Mouse (Mus musculus): ENCODE data around the gene Prox1.

Prox1 gene

DNA sequence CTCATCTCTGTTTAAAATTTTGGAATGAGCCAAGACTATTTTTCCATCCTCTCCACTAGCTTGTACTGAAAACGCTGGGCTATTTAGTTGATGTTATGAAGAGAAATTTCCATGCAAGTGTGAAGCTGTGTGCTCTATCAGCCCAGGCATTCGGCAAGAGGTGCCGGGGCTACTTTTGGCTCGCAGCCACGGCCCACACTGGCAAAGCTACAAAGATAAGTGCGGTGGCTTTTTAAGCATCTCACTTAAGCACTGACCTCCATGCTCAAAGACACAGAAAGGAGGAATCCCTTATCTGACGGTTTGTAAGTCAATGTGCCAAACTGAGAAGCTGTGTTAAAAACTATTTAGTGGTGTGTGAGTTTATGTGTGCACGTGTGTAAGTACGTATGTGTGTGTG, 26.9 kb downstream of the Prox1 start:
- DNase-seq (ENCODE audit: low spot score), result no peak

DNA sequence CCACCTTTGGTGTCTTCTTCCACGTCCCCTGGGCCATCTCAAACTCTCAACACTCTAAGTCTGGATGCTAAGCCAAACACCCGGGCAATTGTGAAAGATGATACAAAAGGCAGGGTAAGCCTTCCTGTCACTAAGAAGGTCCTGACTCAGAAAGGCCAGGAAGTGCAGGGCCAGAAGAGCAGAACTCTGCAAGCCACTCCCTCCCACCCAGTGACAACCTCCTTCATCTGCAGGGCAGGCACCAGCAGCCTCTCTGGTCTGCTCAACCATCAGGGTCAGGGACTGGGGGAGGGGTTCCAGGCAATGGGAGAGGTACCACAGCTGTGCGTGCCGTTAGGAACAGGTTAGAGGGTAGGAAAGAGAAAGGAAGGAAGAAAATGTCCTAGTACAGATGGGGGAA, 27.9 kb downstream of the Prox1 start:
- DNase-seq (ENCODE audit: low spot score), result no peak

DNA sequence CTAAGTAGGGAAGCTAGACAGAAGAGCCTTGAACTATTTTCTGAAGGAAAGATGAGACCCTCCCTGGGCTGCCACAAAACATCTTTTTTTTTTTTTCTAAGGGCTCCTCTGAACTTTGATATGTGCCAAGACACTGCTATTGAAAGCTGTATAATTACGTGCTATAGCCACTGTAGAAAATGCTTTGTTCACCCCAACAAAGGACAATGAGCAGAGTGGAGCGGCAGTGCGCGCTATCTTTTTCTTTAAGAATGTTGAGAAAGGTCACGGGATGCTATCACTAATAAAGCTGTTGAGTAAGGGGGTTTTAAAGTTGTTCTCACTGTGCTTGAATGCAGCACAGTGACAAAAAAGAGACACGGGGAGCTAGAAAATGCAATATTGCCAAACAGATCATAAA, 30.0 kb downstream of the Prox1 start:
- no peak for DNase-seq (ENCODE audit: low spot score)

DNA sequence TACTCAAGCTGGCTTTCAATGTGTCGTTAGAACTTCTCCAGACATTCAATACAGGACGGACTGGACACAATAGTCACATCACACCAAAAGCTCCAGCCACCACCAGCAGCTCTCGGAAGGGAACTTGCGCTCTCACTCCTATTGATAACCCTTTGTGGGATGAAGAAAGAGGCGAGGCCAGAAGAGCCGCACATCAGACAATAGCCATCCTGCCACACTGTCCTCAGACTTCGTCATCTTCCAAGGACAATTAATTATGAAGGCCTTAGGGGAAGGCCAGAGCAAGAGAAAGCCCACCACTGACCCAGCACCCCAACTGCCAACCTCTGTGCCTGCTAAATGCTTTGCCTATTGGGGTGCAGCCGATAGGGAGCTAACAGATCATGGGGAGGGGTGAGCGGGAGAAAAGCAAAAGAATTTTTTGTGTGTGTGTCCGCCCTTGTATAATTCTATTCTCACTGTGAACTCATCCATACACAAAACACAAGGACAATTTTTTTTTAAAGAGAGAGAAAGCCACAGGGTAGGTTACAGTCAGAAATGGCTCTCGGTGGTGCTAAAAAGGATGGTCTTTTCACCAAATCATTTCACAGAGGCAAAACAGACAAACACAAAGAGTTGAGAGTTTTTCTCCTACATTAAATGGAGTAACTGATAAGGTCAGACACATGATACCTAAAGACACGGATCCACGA, 30.7 kb downstream of the Prox1 start:
- DNase-seq (ENCODE audit: low spot score), result no peak

DNA sequence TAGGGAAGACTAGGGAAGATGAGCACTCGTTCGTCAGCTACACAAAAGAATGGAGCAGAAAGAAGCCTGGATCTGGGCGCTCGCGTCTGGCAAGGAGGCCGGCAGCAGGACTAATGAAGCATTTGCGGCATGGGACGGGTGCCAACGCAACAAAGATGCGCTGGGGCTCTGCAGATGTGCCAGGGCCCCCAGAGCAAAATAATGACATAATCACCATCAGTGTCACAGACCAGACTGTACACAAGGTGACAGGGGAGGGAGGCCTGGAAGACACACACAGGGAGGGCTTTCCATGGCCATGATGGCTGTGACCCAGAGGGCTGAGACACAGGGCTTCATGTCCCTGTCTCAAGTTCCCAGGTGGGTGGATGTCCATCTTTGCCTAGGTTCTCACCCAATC, 32.6 kb downstream of the Prox1 start:
- DNase-seq (ENCODE audit: low spot score), result no peak

DNA sequence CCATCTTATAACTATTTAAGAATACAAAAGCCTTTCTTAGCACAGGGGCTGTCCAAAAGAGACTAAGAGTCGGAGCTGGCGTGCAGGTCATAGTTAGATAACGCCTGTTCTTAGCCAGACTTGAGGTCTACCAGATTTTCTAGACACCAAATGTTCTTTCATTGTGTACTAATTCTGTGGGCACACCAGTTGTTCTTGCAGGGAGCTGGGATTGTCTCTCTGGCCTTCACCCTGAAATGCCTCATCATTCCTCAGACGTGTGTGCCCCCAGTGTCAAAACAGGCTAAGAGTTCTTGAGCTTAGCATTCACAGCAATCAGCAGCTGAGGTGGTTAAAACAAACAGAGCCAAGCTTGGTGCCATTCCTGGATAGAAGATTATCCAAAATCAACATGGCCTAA, 37.6 kb downstream of the Prox1 start:
- no peak for DNase-seq (ENCODE audit: low spot score)

DNA sequence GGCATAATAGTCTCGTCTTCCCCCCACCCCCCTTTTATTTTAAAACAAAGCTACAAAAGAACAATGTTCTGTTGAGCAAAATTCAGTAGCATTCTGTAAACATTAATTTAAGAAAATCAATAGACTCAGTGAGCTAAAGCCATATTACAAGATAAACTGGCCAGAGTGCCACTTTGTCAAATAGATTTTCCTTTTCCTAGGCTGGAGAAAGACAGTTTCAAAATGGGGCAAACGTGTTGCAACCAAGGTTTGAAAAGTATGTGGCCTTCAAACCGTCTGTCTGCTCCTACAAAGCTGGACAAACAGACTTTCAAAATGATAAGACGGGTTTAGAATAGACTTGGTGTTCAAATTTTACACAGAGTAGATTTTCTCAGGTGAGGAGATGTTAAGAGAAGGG, 39.6 kb downstream of the Prox1 start:
- no peak for DNase-seq (ENCODE audit: low spot score)

DNA sequence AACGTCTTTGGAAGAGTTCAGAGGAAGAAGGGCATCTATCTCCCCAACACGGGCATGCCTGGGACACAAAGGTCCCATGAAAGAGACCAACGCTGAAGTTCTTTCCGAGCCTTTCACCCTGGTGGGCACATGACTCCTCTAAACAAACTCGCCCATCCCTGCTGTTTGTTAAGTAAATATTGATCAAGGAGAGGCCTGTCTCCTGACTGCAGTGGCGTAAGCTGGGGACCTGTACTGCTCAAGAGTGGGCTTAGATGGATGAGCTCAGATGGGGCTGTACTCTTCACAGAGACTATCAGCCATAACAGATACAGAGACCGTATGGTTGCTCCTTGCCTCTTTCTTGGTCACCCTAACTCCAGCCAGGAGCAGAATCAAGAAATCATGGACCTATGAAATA, 41.0 kb downstream of the Prox1 start:
- DNase-seq (ENCODE audit: low spot score), result no peak

DNA sequence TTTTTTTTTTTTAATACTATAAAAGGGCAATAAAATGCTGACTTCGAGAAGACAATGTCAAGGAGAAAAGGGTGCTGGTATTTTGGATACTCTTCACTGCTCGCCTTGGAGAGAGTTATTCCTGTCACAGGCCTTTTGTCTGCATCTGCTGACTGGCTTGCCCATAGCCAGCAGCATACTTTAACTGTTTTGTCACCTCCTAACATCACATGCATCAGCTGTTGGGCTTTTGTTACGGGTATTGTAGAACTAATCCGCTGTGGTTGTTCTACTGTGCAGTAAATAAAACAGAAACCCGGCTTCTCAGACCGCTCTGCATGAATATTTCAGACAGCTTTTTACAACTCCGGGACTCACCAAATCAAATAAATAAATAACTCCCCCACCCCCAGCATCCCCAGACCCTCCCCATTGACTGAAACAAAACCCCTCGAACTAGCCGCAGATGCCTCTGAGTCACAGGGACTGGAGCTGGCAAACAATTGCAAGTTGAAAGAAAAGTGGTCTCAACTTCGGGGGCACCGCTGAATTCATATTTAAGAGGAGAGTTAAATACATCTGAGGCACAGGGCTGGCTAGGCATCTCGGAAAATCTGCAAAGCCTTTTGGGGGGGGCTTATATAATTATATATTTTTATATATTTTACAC, 41.7 kb downstream of the Prox1 start:
- peak; percentile 71 for DNase-seq (ENCODE audit: low spot score)

DNA sequence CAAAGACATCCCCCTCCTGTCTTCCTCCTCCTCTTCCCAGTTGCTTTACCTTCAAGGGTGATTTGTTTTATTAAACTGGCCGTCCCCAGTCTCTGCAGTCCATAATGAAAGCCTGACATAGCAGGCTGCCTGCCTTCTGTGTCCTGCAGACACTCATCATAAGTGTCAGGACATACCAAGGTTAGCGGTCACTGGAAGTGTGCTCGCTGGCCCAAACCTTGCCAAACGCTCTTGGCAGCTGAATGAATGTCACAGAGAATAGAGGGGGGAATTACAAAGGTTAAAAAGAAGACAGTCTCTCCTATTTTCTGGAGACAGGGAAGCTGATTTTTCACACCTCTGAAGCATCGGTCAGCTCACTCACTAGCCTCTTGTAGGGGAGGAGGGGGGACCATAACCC, 42.6 kb downstream of the Prox1 start:
- DNase-seq (ENCODE audit: low spot score), result peak; percentile 29

DNA sequence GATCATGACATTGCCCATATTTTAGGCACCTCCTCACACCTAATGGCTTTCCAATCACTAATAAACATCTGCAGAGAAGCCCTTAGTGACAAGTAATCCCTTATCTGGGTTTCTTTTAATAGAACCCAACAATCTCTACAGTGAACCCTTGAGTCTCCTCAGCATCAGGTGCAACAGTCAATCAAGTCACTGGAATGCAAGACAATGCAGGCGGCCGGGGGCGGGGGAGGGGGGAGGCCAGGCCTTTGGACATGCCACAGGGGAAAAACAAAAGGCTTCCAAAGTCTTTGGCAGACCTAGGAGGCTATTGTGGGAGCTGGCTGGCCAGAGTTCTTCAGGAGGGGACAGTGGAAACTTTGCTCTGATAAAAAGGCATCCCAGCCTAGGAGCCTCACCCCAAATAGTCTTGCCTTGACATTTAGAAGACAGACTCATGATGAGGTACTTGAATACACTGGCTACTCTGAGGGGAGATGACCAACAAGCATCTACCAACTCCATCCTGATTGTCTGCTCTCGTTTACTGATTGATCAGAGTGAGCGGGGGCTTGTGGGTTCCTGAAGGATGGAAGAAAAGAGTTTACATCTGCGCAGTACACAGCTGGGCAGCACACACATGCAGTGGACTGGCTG, 43.2 kb downstream of the Prox1 start:
- no peak for DNase-seq (ENCODE audit: low spot score)

DNA sequence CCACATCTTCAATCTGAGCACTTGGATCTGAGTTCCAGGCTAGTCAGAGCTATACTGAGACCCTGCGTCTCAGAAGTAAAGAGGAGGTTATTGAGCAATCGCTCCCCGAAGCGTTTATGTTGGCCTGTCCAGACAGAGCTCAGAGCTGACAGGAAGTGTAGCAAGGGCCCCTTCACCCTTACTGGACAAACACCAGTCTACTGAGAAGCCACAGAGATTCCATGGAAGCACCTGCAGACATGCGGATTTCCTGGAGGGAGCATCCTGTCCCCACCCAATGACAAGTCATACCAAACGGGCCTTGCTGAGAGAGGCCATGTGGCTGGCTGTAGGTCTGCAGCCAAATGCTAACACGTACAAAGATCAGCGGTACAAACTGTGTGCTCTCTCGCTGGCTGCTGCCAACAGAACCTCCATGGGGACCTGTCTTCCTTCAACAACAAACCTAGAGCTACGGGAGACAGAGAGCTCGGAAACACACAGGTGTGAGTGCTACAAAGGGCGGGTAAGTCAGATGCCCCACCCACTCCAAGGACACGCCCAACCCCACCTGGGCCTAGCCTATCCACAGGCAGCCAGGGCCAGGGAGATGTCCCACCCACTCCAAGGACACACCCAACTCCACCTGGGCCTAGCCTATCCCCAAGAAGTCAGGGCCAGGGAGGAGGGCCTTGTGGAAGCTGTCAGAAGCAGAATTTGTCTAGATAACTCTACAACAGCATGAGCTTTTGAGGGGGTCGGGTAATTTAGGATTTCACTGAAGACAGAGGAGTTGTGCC, 45.4 kb downstream of the Prox1 start:
- DNase-seq (ENCODE audit: low spot score), result no peak

DNA sequence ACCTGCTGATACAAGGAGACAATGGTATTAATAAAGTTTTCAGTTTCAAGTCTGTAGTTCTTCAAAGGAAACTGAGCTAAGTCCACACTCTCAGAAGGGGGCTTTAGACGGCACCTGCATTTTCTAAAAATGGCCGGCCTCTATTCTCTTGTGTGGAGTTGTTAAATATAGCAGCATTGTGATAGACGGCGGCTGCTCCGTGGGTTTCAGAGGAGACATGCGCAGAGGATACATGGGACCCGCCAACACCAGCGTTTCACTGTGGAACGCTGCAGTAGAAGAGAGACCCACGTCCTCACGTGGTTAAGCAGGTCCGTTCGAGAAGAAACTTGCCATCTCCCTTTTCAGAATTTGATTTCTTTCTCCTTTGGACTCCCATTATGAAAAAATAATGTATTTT, 47.1 kb downstream of the Prox1 start:
- DNase-seq (ENCODE audit: low spot score), result no peak

DNA sequence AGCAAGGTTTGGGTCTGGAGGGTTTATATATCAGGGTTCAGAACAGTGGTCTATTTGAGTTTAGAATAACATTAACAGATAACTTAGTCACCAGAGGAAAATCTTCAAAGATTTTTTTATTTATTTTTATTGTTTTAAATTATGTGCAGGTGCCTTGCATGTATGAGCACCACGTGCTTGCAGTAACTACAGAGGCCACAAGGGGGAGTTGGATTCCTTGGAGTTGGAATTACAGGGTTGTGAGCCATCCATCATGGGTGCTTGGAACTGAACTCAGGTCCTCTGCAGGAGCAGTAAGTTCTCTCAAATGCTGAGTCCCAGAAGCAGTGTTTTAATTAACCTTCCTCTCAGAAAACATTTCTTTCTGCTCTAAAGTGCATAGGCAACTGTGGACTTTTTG, 54.5 kb downstream of the Prox1 start:
- DNase-seq (ENCODE audit: low spot score), result no peak

DNA sequence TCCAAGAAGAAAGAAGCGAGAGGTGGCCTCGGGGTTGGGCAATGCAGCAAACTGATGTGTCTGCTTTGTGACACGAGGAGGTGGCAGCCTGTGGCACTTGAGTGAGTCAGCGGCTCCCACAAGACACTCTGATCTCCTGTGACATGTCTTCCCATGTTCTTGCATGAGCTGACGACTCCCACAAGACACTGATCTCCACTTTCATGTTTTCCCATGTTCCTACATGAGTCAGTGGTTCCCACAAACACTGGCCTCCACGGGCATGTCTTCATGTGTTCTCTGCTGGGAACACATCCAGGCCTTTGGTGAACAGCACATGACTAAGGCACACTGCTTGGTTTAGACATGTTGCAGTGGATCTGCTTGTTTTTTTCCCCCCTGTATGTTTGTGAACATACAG, 58.8 kb downstream of the Prox1 start:
- DNase-seq (ENCODE audit: low spot score), result no peak

DNA sequence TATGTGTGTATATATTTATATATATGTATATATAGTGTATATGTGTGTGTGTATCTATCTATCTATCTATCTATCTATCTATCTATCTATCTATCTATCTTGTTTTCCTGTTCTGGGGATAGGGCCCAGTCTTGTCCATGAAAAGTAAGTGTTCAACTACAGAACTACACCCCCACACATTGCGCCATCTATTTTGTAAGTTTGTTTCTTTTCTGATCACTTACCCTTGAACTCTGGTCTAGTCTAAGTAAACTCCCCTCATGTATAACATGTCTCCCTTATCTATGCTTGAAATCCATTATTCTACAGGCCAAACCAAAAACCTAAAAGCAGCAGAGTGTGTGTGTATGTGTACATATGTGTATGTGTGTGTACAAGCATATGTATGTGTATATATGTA, 62.9 kb downstream of the Prox1 start:
- DNase-seq (ENCODE audit: low spot score), result no peak

DNA sequence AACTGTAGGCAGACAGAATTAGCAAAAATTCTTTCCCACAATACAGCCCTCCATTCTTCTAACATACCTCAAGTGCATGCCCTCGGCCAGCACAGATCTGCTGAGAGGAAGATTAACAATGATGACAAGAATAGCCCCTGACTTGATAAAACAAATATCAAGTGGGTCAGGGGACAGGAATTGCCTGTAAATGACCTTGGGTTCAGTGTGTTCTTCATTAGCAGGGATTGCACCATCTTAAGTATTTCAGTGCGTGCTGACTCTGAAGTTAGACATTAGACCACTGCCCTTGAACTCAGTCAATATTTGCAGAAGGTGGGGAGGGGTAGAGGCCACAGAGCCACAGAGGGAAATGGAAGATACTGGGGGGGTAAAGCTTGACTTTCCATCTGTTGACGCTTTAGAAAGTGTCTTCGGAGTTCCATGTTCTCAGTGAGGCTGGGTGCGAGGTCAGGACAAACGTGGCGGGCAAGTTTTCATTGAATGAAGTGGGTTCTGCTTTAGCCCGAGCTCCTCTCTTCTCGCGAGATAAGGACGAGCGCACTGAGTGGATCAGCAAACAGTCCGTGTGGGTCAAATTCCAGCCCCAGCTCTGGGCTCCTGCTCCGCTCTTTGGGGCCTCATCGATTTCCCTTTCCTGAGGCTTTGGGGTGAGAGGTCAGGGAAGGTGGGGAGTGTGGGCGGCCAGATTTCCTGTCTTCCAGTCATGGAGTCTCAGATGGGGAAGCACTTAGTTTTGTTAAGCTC, 63.7 kb downstream of the Prox1 start:
- peak; percentile 40 for DNase-seq (ENCODE audit: low spot score)

DNA sequence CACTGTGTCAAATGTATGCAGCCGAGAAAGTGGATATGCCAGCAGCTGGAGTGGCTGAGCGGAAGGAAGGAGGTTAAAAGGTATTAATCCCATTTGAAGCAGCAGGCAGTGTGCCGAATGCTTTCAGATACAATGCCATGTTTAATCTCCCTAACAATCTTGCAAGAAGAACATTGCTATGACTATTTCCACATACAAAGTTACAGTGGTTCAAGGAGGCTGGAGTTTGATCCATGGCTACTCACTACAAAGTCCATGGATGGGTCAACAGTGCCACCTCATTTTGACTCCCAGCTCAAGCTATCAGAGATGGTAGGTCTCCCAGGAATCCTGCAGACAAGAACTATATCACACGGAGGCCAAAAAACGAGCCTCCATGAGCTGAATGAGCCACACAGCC, 64.5 kb downstream of the Prox1 start:
- DNase-seq (ENCODE audit: low spot score), result no peak

DNA sequence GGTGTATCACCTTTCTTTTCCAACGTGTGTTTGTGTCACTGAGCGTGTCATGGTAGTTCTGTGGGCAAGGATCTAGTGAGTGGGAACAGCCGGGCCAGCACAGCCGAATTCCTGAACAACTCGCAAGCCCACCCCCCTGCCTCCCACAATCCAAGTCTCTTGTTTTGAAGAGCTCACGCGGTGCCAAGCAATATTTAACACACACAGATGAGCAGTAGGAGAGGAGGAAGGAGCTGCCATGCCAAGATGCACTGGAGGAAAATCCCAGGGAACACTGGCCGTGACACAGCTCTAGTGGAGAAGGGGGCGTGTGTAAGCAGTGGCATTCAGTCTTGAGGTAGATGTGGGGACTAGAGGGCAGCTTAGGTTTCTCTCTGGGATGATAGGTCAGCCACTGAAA, 77.2 kb downstream of the Prox1 start:
- DNase-seq (ENCODE audit: low spot score), result no peak

DNA sequence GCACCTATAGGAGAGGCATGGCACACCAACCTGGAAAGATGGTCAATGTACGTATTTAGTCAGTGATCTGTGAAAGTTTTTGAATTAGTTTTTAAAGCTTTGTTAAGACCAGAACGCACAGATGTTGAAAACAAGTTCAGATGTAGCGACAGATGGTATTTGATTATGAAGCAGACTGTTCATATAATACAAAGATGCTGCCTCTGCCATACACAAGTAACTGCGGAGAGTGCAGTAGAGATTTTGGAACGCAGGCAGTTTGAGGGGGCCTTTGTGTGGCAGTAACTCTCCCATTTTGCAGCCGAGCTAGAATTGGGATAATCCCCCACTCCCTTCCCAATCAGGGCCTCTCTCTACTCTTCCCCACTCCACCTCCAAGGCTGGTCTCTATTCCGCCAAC, 78.4 kb downstream of the Prox1 start:
- DNase-seq (ENCODE audit: low spot score), result no peak

DNA sequence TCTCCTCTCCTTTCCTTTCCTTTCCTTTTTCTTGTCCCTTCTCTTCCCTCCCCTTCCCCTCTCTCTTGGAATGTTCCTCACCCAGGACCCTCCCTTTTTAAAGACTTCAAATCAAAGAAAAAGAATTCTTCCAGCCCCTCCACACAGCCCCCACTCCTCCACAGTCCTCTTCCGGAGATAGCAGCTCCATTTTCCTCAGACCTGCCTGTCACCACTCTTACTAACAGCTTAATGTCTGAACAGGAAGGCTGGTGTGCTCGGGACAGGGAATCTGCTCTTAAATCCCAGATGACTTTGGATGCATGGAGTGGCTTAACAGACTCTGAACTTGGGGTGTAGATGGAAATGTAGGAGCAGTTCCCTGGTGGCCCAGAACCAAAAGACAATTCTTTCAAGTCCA, 81.6 kb downstream of the Prox1 start:
- DNase-seq (ENCODE audit: low spot score), result no peak

DNA sequence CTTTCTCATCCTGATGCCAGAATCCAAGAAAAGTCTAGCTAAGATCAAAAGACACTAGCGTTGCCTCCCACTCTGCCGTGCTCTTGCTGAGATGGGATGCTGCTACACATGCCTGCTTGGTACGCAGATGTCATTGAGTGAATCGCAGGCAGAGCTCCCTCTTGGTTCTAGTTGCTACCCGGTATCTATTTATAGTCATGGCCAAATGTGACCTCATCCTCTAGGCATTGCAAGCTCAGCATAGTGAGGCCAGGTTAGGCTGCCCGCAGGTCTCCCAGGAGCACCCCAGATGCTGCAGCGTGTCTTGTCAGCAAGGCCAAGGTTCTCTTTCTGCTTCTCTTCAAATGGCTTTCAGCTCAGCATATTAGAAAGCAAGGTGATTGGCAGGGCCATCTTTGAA, 84.8 kb downstream of the Prox1 start:
- DNase-seq (ENCODE audit: low spot score), result no peak

All from embryo, embryonic 10.5 days (tissue).